Mouse (Mus musculus): Measurements from ENCODE around the gene Tmx4.
"Not testable (repeated sequence)": the region's sequence is repeated elsewhere in the genome, so short reads cannot be mapped to it uniquely, and the experiment has no call there.

GRCm38 (mm10) chr2:134628541-134628940, 15.4 kb downstream of the Tmx4 start:
- not testable (repeated sequence) for TF ChIP-seq CTCF (IDR thresholded peaks at IDR 0.05; ENCODE audit: extremely low read depth, insufficient read length, insufficient replicate concordance, low read depth, low read length); POLR2A (IDR thresholded peaks at IDR 0.05; ENCODE audit: low read depth, low read length)

Measured in small intestine, adult 2 months (tissue).